Mouse (Mus musculus) adrenal gland, postnatal 10 days (tissue): ENCODE data around the gene Kcnb1. TPM values are rescaled to one million over a fixed set of nuclear protein-coding genes. Genes with fewer than 3 reads are reported as not detected.

ENCODE experiments used
- DNase-seq: peaks from one replicate; pipeline ENCODE4 v3.0.0; 2021; ENCODE audit warnings: mixed read lengths
- total RNA-seq, 2 experiments: library from RNA; stranded (reverse); gene quantifications; 2 replicates each; pipeline ENCODE4 v1.2.3; 2021

Kcnb1 gene
- total RNA-seq, 2 experiments from 2014 or later: 20.8 to 27.7 TPM

GRCm38 (mm10) chr2:167078486-167078885, 111.5 kb downstream of the Kcnb1 start:
- no peak for DNase-seq

- DNase-seq: no peak
Observed at GRCm38 (mm10) chr2:167077199-167077962, 112.6 kb downstream of the Kcnb1 start.

- DNase-seq: no peak
Observed at GRCm38 (mm10) chr2:167076759-167077158, 113.2 kb downstream of the Kcnb1 start.

DNA sequence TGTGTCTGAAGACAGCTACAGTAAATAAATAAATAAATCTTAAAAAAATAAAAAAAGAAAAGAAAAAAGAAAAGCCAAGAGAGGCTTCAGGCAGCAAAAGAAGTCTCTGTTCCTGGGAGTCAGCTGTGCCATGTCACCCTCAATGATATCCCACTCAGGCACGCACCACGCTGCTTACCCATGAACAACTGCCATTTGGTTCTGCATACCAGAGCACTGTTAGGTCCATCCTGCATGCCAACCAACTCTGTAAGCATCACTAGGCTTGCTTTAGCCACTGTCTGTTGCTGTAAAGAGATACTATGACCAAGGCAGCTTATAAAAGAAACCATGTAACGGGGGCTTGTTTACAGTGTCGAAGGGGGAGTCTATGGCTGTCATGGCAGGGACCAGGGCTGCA, 113.6 kb downstream of the Kcnb1 start:
- no peak for DNase-seq

DNA sequence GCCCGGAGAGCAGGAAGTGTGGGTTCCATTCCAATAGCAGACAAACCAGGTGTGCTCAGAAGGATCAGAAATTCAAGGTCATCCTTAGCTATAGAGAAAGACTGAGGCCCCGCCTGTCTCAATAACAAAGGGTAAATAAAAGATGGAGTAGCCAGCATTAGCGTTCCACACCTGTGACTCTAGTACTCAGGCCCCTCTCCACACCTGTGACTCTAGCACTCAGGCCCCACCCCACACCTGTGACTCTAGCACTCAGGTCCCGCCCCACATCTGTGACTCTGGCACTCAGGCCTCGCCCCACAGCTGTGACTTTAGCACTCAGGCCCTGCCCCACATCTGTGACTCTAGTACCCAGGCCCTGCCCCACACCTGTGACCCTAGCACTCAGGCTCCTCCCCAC, 115.4 kb downstream of the Kcnb1 start:
- DNase-seq: no peak

- DNase-seq: peak; percentile 97
Observed at GRCm38 (mm10) chr2:167071641-167072601, 118.0 kb downstream of the Kcnb1 start.

DNA sequence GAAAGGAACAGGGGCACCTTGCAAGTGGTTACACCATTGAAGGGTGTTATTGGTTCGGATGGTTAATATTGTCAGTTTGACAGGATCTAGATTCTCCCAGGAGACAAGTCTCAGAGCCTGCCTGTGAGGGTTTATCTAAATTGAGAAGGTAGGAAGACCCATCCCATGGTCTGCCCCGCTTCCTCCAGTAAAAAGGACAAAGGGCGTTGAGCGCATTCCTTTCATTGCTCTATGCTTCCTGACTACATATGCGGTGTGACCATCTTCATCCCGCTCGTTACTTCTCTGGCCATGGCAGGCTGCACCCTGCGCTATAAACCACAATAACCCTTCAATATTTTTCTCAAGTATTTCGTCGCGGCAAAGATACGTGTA, 118.7 kb downstream of the Kcnb1 start:
- no peak for DNase-seq

DNA sequence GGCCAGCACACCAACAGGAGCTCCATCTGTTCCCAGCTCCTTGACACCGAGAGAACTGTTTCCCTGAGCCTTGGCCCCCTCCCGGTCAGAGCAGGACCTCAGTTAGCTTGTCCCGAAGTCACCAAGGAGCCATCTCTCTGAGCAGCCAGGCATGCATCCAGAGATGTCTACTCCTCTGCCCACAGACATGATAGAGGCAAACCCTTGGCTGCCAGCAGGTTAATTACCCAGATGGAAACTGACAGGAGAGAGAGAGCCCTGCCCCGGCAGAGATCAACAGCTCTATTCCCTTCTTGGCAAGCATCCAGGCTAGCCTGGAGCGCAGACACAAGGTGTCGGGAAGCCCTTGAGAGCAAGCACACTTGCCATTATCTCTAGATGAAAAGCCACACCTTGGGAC, 119.6 kb downstream of the Kcnb1 start:
- DNase-seq: no peak

DNA sequence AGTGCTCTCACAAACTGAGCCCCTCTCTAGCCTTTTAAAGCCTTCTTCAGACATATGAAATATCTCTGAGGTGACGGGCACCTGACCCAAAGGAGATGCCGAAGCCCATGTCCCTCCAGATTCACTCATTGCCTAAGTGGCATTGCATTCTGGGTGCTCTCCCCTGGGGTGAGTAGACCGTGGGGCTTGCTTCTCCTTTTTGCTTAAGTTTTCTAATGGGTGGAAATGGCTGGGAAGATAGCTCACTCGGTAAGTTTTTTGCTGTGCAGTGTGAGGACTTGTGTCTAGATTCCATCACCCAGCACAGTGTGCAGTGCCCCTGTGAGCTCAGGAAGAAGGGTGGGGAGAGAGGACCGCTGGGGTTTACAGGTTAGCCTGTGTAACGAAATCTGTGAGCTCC, 122.4 kb downstream of the Kcnb1 start:
- DNase-seq: no peak

DNA sequence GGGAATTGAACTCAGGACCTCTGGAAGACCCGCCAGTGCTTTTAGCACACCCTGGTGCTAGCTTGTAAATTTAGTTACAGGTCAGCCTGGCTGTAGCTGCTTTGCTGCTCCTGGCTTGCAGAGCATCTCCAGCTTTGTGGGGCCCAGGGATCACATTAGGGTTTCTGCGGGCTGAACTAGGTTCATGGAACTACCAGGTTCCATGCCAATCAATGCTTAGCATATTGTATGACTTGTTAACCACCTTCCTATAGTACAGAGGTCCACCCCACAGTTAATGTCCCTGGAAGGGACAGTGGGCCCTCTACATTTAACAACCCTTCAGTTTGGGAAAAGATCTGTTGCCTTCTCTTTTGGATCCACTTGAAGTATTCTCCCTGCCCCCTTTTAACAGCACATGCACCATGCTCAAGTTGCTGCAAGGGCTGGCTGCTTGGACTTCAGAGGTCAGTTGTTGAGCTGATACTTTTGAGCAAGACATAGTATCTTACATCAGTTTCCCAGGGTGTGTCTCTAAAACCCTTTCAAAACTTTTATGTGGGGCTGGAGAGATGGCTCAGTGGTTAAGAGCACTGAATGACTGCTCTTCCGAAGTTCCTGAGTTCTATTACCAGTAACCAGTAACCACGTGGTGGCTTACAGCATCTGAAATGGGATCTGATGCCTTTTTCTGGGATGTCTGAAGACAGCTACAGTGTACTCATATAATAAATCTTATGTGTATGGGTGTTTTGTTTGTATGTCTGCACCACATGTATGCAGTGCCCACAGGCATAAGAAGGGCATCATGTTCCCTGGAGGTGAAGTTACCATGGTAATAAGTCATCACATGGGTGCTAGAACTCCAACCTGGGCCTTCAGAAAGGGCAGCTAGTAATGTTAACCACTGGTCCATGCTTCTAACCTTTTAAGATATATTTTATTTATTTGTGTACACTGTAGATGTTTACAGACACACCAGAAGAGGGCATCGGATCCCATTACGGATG, 123.1 kb downstream of the Kcnb1 start:
- no peak for DNase-seq

DNA sequence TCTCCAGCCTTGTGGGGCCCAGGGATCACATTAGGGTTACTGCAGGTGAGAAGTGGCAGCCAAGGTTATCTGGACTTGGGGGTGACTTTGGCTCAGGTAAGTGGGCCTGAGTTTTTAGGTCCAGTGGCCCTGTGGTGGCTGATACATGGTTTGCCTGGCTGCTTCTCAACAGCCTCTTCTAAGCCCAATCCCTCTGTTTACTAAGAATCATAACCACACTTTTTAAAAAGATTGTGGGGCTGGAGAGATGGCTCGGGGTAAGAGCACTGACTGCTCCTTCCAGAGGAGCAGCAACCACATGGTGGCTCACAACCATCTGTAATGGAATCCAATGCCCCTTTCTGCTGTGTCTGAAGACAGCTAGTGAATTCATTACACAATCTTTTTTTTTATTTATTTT, 123.9 kb downstream of the Kcnb1 start:
- DNase-seq: no peak

DNA sequence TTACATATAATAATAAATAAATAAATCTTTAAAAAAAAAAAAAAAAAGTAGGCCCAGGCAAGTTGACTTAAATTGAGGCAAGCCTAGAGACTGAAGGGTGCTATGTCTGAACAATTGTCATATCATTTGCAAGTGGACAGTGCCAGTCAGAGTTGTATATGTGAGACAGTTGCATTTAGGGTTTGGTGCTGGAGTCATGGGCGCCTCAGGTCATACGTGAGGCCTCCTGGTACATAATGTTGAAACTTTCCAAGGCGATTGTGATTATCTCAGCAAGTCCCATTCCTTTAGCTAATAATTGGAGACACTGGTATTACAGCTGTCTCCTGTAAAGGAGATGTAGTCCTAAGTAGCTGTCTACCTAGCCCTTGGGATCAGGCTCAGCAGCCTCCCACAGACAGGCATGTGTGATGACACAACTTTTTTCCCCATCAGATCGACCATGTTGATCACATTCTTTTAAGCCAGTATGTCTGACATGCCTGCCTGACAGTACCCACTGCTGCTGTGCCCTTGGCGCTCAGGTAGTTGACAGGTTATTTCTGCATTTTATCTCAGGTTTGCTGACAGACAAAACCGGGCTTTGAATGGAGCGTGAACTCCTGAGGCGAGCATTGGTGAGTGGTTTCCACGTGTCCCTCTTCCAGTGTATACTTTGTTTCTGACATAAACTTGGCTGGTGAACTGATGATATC, 125.2 kb downstream of the Kcnb1 start:
- no peak for DNase-seq

DNA sequence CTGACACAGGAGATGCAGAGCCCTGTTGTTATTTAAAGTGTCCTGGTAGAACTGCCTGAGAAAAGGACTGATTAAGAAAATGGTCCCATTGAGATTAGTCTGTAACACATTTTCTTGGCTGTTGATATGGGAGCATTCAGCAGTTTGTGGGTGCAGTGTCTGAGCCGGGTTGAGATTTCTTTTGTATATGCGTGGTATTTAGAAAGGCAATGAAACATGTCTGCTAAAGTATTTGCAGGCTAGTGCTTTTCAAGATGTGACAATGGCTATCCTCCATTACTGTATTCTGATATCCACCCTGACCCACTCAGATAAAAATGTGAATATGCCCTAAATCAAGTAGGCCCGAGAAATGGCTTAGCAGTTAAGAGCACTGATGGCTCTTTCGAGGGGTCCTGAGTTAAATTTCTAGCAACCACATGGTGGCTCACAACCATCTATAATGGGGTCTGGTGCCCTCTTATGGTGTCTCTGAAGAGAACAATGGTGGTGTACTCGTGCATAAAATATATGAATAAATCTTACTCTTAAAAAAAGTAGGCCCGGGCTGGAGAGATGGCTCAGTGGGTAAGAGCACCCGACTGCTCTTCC, 126.0 kb downstream of the Kcnb1 start:
- no peak for DNase-seq

DNA sequence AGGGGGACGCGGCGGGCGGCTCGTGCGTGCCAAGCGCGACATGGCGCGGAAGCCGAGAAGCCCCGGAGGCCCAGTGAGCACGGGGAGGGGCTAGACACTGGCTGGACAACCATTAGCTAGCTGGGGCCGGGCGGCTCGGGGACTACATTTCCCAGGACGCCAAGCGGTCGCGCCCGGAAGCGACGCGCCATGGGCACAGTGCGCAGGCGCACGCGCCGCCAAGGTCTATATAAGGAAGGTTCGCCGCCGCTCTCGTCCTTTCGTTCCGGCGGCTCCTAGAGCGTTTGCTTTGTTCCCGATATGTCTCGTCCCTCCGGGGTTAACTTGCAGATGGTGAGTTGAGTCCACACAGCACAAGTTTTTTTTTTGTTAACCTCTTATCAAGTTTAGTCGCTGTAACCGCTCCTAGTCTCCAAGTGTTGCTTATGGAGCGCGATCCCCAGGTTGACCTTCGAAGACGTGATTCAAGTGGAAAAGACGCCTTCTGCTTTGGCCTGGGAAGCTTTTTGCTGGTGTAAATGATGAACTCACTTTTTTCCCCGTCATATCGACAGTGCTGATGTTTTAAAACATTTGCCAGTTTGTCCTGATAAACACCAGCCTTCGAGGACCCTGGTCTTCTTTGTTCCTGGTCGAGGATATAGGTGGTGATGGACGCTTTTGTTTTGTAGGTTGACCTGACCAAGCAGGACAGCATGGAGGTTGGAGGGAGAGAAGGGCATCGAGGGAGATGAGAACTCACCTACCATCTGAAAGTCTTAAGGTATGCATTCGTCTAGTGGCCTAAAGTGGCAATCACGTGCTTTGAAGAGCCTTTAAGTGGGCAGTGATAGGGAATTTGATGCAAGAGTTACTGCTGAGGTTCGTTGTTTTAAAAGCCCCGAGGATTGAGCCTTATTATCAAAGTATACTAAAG, 126.7 kb downstream of the Kcnb1 start, which contains the start of gene Znfx1:
Gene Znfx1 (minus strand): TSS at position 51 of the 916 bp plus-strand sequence.
- DNase-seq: peak; percentile 97

- DNase-seq: peak; percentile 97
Observed at GRCm38 (mm10) chr2:167062497-167062911, 127.5 kb downstream of the Kcnb1 start.

GRCm38 (mm10) chr2:167061381-167062034, 128.4 kb downstream of the Kcnb1 start:
- DNase-seq: no peak

DNA sequence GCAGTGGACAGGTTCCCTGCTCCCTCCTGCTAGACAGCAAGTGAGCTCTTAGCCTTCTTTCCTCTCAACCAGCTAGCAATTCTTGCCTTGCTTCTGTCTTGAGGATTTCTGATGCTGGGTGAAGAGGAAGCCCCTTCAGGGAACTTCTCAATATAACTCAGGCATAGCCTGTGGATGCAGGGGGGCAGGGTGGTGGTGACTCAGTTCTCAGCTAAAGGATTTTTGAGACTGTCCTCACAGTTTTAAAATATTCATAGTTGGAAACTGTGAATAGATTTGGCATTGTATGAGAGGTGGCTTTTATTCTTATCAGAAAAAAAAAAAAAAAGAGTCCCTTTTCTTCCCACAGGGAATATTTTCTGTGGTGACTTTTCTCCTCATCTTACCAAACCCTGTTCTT, 129.2 kb downstream of the Kcnb1 start:
- DNase-seq: no peak

GRCm38 (mm10) chr2:167060360-167060759, 129.6 kb downstream of the Kcnb1 start:
- DNase-seq: peak; percentile 40

- no peak for DNase-seq
Observed at GRCm38 (mm10) chr2:167059960-167060359, 130.0 kb downstream of the Kcnb1 start.
